In the genomic region with DNA sequence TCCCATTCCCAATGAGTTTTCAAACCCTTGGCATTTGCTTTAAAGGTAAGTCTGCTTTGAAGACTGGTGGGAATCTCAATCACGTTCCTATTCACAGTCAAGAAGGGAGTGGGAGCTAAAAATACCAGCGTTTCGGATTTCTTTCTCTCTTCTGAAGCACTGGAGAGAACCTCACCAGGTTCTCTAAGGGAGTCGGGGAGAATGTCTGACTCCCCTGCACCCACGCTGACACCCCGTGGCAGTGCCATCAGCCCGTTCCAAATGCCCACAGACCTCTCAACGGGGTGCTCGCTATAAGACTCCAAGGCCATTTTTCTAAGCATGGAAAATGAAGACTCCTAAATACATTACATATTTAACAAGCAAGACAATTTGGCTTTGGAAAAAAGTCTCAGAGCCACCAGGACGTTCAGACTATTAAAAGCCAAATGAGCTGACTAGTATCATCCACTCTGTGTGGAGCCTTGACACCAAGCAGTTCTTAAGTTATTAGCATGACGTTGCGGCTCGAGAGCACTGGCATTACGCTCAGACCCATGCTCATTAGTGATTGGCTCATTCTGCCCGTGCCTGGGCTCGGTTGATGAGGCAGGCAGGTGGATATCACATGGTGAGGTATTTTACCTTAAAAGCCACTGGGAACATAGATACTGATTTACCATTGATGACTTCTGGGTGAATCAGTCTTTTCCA, we compare ENCODE assay signal across 8 mouse cellular contexts.
DNase-seq lines count a peak whose midpoint lies in the region; ATAC-seq lines count a peak whose summit lies in the region.

No protein-coding gene starts in this region.

- no peaks in the 10 kb centered on the region for H3K9me3 ChIP-seq in heart, embryonic 15.5 days (replicated peaks)
- H3K9me3 ChIP-seq in neural tube, embryonic 14.5 days (ENCODE audit: control insufficient read depth, low read length): no peaks in the 10 kb centered on the region

- H3K36me3 ChIP-seq in heart, embryonic 15.5 days: no peaks in the 10 kb centered on the region
- H3K36me3 ChIP-seq in neural tube, embryonic 14.5 days (ENCODE audit: control insufficient read depth, insufficient read depth, low read length): no peaks in the 10 kb centered on the region

- H3K4me1 ChIP-seq in heart, embryonic 15.5 days (replicated peaks): peaks cover 19% of the 10 kb centered on the region
- H3K4me1 ChIP-seq in neural tube, embryonic 14.5 days (ENCODE audit: control insufficient read depth, insufficient read depth, low read length): no peaks in the 10 kb centered on the region

- H3K4me2 ChIP-seq in heart, embryonic 15.5 days: peak overlapping the region; percentile 35
- H3K4me2 ChIP-seq in neural tube, embryonic 14.5 days (ENCODE audit: low read depth, low read length): no peak overlapping the region

- no peak for ATAC-seq in heart, embryonic 15.5 days (replicated peaks; ENCODE audit: insufficient number of reproducible peaks, insufficient read depth, low FRiP score, low read depth)
- ATAC-seq in neural tube, embryonic 14.5 days (ENCODE audit: low read depth): 0 out of 2 replicates have a peak, but pooled peaks have one; percentile 56
- ATAC-seq in frontal cortex, adult (ENCODE audit: low TSS enrichment): peak; percentile 81

- no peak overlapping the region for H3K9ac ChIP-seq in heart, embryonic 15.5 days
- no peak overlapping the region for H3K9ac ChIP-seq in neural tube, embryonic 14.5 days (replicated peaks; ENCODE audit: low read depth, low read length)

- DNase-seq in heart, postnatal 36 days: no peak
- DNase-seq in neural tube, embryonic 10.5 days (ENCODE audit: extremely low spot score, low spot score): no peak
- DNase-seq in spleen, postnatal 10 days (ENCODE audit: low spot score in 2 of 2): no peak
- DNase-seq in layer of hippocampus, adult 8-10 months (ENCODE audit: low spot score in 2 of 2): no peak
- no peak for DNase-seq in T-cell, adult 2 months (ENCODE audit: low spot score)

- no peaks in the 10 kb centered on the region for H3K27me3 ChIP-seq in heart, embryonic 15.5 days
- H3K27me3 ChIP-seq in neural tube, embryonic 14.5 days (ENCODE audit: control insufficient read depth, insufficient read depth, low read length): no peaks in the 10 kb centered on the region

- H3K27ac ChIP-seq in heart, embryonic 15.5 days: peak overlapping the region; percentile 74
- no peak overlapping the region for H3K27ac ChIP-seq in neural tube, embryonic 14.5 days (ENCODE audit: low read depth, low read length)

- 48% methylated on average over 16 of the region's 16 CpGs for WGBS in heart, embryonic 15.5 days
- WGBS in neural tube, embryonic 14.5 days: 67% methylated on average over 16 of the region's 16 CpGs

- intact Hi-C loops in heart, postnatal 36 days (cut with DNase I): loop anchor here (5.0 kb wide), 1 partner anchor 138 kb away; no protein-coding TSS in a partner anchor

- no peak overlapping the region for H3K4me3 ChIP-seq in heart, embryonic 15.5 days
- H3K4me3 ChIP-seq in neural tube, embryonic 14.5 days (ENCODE audit: low read depth, low read length): no peak overlapping the region
